Mouse (Mus musculus) embryonic facial prominence, embryonic 15.5 days (tissue): ENCODE measurements around the gene Cd40. TPM values are rescaled to one million over a fixed set of nuclear protein-coding genes. Genes with fewer than 3 reads are reported as not detected.
A peak's percentile ranks its signal among the peaks of the same experiment; 100 is the strongest.

ENCODE experiments used
- ATAC-seq: fragments of 200-750 bp; cut with Nextera tagmentation; 2 replicates; pipeline ENCODE4 v1.8.0; 2017; ENCODE audit warnings: low read depth, moderate TSS enrichment; ENCODE audit not compliant: insufficient number of reproducible peaks, low FRiP score, low TSS enrichment
- H3K27ac ChIP-seq: fragments of 300-500 bp; sonication (generic); replicated peaks from 2 replicates; pipeline ENCODE4 v1.5.1; 2015; ENCODE audit warnings: mild to moderate bottlenecking, inconsistent platforms
- H3K27me3 ChIP-seq: fragments of 300-500 bp; sonication (generic); 2 replicates; pipeline ENCODE4 v1.6.1; 2015; ENCODE audit warnings: inconsistent platforms
- H3K36me3 ChIP-seq: fragments of 300-500 bp; sonication (generic); 2 replicates; pipeline ENCODE4 v1.6.1; 2015; ENCODE audit warnings: mild to moderate bottlenecking, inconsistent platforms
- H3K4me1 ChIP-seq: fragments of 300-500 bp; sonication (generic); 2 replicates; pipeline ENCODE4 v1.6.1; 2015; ENCODE audit warnings: inconsistent platforms
- H3K4me2 ChIP-seq: fragments of 300-500 bp; sonication (generic); replicated peaks from 2 replicates; pipeline ENCODE4 v1.6.1; 2015; ENCODE audit warnings: mild to moderate bottlenecking, inconsistent platforms
- H3K4me3 ChIP-seq: fragments of 300-500 bp; sonication (generic); replicated peaks from 2 replicates; pipeline ENCODE4 v1.5.1; 2015; ENCODE audit warnings: mild to moderate bottlenecking, inconsistent platforms
- H3K9ac ChIP-seq: fragments of 300-500 bp; sonication (generic); 2 replicates; pipeline ENCODE4 v1.6.1; 2015; ENCODE audit warnings: inconsistent platforms
- H3K9me3 ChIP-seq: fragments of 300-500 bp; sonication (generic); replicated peaks from 2 replicates; pipeline ENCODE4 v1.6.1; 2016; ENCODE audit warnings: inconsistent platforms
- WGBS: fragments of 180-500 bp; shearing (Covaris S2); methylation state at CpG from one replicate; pipeline ENCODE4 v1.1.7; 2015; 5-methylcytosine and 5-hydroxymethylcytosine counted together
- polyA plus RNA-seq: library from polyadenylated mRNA; unstranded; fragments of >200 nt; fragmentation: Nextera tagmentation; extraction: Ambion mirVana; gene quantifications from 2 replicates; pipeline ENCODE4 v1.2.1, GENCODE M21; 2015

Gene Cd40
- polyA plus RNA-seq, result 4.7 and 7.7 TPM in 2 replicates

GRCm38 (mm10) chr2:165054888-165055852 is at the start of gene Cd40:
Cd40 (plus strand) TSS chr2:165055627.
- Histone ChIP-seq H3K9me3 (no peaks in the 10 kb centered on the region), H3K27me3 (peaks cover 7% of the 10 kb centered on the region; the same call in 1 of the 2 replicates), H3K9ac (no peak within 1 kb of the TSS), H3K4me3 (peak within 1 kb of the TSS; percentile 31), H3K4me1 (peaks cover 7% of the 10 kb centered on the region; the same call in 1 of the 2 replicates), H3K36me3 (no peaks in the 10 kb centered on the region), H3K27ac (no peak within 1 kb of the TSS), H3K4me2 (peak within 1 kb of the TSS; percentile 45)
- ATAC-seq, result peak; percentile 45; the same call in 1 of the 2 replicates
- WGBS, result 11% methylated on average over 25 of the region's 25 CpGs

GRCm38 (mm10) chr2:165006813-165007212 is 48.6 kb upstream of the Cd40 start:
- H3K27me3 ChIP-seq, result no peaks in the 10 kb centered on the region
- H3K4me2 ChIP-seq, result no peak overlapping the region
- no peak overlapping the region for H3K27ac ChIP-seq
- 95% methylated on average over 4 of the region's 4 CpGs for WGBS
- ATAC-seq, result no peak
- no peaks in the 10 kb centered on the region for H3K4me1 ChIP-seq
- H3K9me3 ChIP-seq, result no peaks in the 10 kb centered on the region
- H3K4me3 ChIP-seq, result no peak overlapping the region
- no peak overlapping the region for H3K9ac ChIP-seq
- H3K36me3 ChIP-seq, result peaks cover 99% of the 10 kb centered on the region

- H3K27ac ChIP-seq, result no peak overlapping the region
- H3K9ac ChIP-seq, result no peak overlapping the region
- 95% methylated on average over 1 of the region's 1 CpGs for WGBS
- no peak overlapping the region for H3K4me2 ChIP-seq
- H3K9me3 ChIP-seq, result no peaks in the 10 kb centered on the region
- no peak for ATAC-seq
- H3K36me3 ChIP-seq, result peaks cover 99% of the 10 kb centered on the region
- H3K4me3 ChIP-seq, result no peak overlapping the region
- no peaks in the 10 kb centered on the region for H3K4me1 ChIP-seq
- H3K27me3 ChIP-seq, result no peaks in the 10 kb centered on the region
Observed at GRCm38 (mm10) chr2:165007986-165008385, 47.4 kb upstream of the Cd40 start.

- Histone ChIP-seq H3K4me3 (no peak overlapping the region), H3K9me3 (no peaks in the 10 kb centered on the region), H3K27me3 (no peaks in the 10 kb centered on the region), H3K27ac (no peak overlapping the region), H3K4me2 (no peak overlapping the region), H3K36me3 (peaks cover 90% of the 10 kb centered on the region), H3K4me1 (no peaks in the 10 kb centered on the region), H3K9ac (no peak overlapping the region)
- no peak for ATAC-seq
- WGBS, result 92% methylated on average over 14 of the region's 14 CpGs
Observed at GRCm38 (mm10) chr2:165009161-165009560, 46.3 kb upstream of the Cd40 start.

- H3K4me3 ChIP-seq, result no peak overlapping the region
- H3K36me3 ChIP-seq, result peaks cover 86% of the 10 kb centered on the region
- no peak overlapping the region for H3K4me2 ChIP-seq
- no peak for ATAC-seq
- H3K9me3 ChIP-seq, result no peaks in the 10 kb centered on the region
- H3K27ac ChIP-seq, result no peak overlapping the region
- H3K27me3 ChIP-seq, result no peaks in the 10 kb centered on the region
- H3K9ac ChIP-seq, result no peak overlapping the region
- 87% methylated on average over 2 of the region's 2 CpGs for whole genome bisulfite sequencing
- H3K4me1 ChIP-seq, result no peaks in the 10 kb centered on the region
Observed at GRCm38 (mm10) chr2:165009581-165009980, 45.8 kb upstream of the Cd40 start.

GRCm38 (mm10) chr2:165010351-165010750 is 45.1 kb upstream of the Cd40 start:
- no peak overlapping the region; the same call in 1 of the 2 replicates for H3K9ac ChIP-seq
- H3K4me3 ChIP-seq, result no peak overlapping the region
- H3K4me2 ChIP-seq, result no peak overlapping the region
- peaks cover 78% of the 10 kb centered on the region for H3K36me3 ChIP-seq
- no peaks in the 10 kb centered on the region for H3K27me3 ChIP-seq
- ATAC-seq, result no peak
- 74% methylated on average over 10 of the region's 10 CpGs for WGBS
- H3K27ac ChIP-seq, result no peak overlapping the region
- no peaks in the 10 kb centered on the region for H3K9me3 ChIP-seq
- H3K4me1 ChIP-seq, result no peaks in the 10 kb centered on the region

DNA sequence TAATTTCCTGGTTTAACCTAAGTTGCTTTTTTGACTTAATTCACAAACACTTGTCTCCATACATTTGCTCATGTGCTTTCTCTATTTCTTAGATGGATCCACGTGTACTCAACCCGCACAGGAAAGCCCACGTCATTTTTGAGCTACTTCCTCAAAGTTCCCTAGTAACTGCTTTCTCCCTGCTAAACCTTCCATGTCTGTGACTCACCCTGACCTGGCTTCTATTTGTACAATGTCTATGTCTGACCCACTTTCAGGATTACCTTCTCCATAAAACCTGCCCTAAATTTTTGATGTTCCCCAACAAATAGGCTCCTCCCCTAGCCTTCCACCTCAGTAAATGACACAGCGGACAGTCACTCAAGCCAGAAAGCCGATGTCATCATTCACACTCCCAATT is 40.5 kb upstream of the Cd40 start:
- Histone ChIP-seq H3K27me3 (no peaks in the 10 kb centered on the region), H3K9ac (no peak overlapping the region), H3K27ac (no peak overlapping the region), H3K4me3 (no peak overlapping the region), H3K4me1 (peaks cover 16% of the 10 kb centered on the region; the same call in 1 of the 2 replicates), H3K4me2 (no peak overlapping the region), H3K36me3 (peaks cover 34% of the 10 kb centered on the region), H3K9me3 (no peaks in the 10 kb centered on the region)
- no peak for ATAC-seq
- WGBS, result 92% methylated on average over 5 of the region's 5 CpGs

DNA sequence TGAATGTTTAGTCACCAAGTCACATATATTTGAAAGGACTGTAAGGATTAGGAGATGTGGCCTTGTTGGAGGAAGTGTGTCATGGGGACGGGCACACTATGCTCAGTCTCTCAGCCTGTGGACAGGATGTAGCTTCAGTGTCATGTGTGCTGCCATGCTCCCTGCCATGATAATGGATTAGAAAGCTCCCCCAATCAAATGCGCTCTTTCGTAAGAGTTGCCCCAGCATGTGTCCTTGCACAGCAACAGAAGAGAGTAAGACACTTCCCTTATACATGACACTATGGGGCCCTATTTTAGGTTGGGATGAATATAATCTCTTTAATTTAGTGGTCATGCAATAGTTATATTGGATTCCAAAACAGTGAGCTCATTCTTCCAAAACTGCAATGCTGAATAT is 34.9 kb upstream of the Cd40 start:
- Histone ChIP-seq H3K4me3 (no peak overlapping the region), H3K9me3 (no peaks in the 10 kb centered on the region), H3K9ac (no peak overlapping the region), H3K4me2 (no peak overlapping the region), H3K27ac (no peak overlapping the region), H3K27me3 (no peaks in the 10 kb centered on the region), H3K36me3 (peaks cover 11% of the 10 kb centered on the region), H3K4me1 (peaks cover 16% of the 10 kb centered on the region; the same call in 1 of the 2 replicates)
- no peak for ATAC-seq
- WGBS, result 86% methylated on average over 3 of the region's 3 CpGs

DNA sequence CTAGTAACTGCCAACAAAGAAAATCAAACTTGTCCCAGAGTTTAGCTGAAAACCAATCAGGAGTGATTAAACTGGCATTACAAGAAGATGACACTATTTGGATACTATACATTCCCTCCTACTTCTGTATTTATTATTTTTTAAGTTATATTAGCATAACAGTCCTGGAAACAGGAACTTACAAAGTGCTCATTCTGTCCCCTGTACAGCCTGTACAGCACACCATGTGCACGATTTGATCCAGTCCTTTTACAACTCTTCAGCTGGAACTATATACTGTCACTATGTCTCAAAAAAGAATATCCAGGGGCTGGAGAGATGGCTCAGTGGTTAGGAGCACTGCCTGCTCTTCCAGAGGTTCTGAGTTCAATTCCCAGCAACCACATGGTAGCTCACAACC is 28.3 kb upstream of the Cd40 start:
- ATAC-seq, result no peak
- WGBS, result 65% methylated on average over 1 of the region's 1 CpGs
- no peak overlapping the region for H3K9ac ChIP-seq

DNA sequence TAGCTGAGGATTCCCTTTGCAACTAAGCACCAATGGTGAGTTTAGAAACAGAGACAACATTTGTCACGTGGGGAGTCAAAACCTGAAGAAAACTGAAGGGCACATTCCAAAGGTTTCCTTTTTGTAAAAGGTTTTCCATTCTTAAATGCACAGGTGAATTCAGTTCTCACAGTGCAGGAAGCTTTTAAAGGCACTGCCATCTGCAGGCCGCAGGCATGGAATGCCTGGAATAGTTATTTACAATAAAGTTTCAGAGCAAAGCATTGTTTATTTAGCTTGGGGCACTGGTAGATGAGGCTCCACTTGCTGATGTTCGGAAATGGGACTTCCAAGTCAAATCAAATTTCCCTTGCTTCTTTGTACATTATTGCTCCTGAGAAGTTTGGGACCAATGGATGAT is 22.9 kb upstream of the Cd40 start:
- Histone ChIP-seq H3K4me1 (peaks cover 26% of the 10 kb centered on the region), H3K9ac (no peak overlapping the region), H3K27me3 (no peaks in the 10 kb centered on the region), H3K9me3 (no peaks in the 10 kb centered on the region), H3K27ac (no peak overlapping the region), H3K4me2 (no peak overlapping the region), H3K4me3 (no peak overlapping the region), H3K36me3 (no peaks in the 10 kb centered on the region)
- ATAC-seq, result no peak
- 38% methylated on average over 3 of the region's 3 CpGs for WGBS

More for the DNA sequence above, 28.3 kb upstream of the Cd40 start:
- Histone ChIP-seq H3K36me3 (peaks cover 8% of the 10 kb centered on the region), H3K4me2 (no peak overlapping the region), H3K27ac (no peak overlapping the region), H3K4me1 (peaks cover 5% of the 10 kb centered on the region), H3K27me3 (no peaks in the 10 kb centered on the region), H3K9me3 (no peaks in the 10 kb centered on the region), H3K4me3 (no peak overlapping the region)

DNA sequence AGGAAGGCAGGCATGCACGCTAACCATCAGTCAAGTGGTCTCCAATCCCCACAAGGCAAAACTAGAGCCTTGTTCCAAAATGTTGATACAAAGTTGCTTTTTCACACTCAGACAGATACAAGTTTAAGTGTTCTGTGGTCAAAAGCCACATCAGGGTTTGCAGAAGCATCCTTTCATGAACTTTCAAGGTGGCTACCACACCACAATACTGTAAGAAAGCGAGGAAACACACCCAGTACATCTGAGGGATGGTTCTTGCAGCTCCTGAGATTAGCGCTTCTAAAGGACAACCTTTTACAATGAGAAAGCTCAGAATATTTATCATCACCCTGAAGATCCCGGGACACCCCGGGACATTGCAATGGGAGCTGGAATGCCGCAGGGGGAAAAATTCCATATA is 22.1 kb upstream of the Cd40 start:
- peak overlapping the region; percentile 66 for H3K4me2 ChIP-seq

More for the DNA sequence above, 22.1 kb upstream of the Cd40 start:
- peaks cover 26% of the 10 kb centered on the region for H3K4me1 ChIP-seq
- H3K36me3 ChIP-seq, result no peaks in the 10 kb centered on the region
- no peak overlapping the region for H3K27ac ChIP-seq
- H3K9me3 ChIP-seq, result no peaks in the 10 kb centered on the region
- no peak for ATAC-seq
- no peaks in the 10 kb centered on the region for H3K27me3 ChIP-seq
- peak overlapping the region; percentile 81 for H3K9ac ChIP-seq
- WGBS, result 38% methylated on average over 6 of the region's 6 CpGs
- H3K4me3 ChIP-seq, result peak overlapping the region; percentile 74
